Mouse (Mus musculus) liver, embryonic 11.5 days (tissue): ENCODE data around the gene Slc45a1. TPM values are rescaled to one million over a fixed set of nuclear protein-coding genes. Genes with fewer than 3 reads are reported as not detected.

Source experiments
- ATAC-seq: fragments of 200-750 bp; cut with Nextera tagmentation; replicated peaks from 2 replicates; pipeline ENCODE4 v1.8.0; 2017; ENCODE audit warnings: moderate number of reproducible peaks, mild to moderate bottlenecking, moderate TSS enrichment, moderate library complexity; ENCODE audit not compliant: low FRiP score
- DNase-seq: peaks from one replicate; pipeline ENCODE4 v3.0.0-alpha.2; 2017; ENCODE audit warnings: low spot score
- H3K27ac ChIP-seq: fragments of 300-500 bp; sonication (generic); 2 replicates; pipeline ENCODE4 v1.5.1; 2014; ENCODE audit warnings: mild to moderate bottlenecking, low read depth, low read length, control low read depth
- H3K27me3 ChIP-seq: fragments of 300-500 bp; sonication (generic); replicated peaks from 2 replicates; pipeline ENCODE4 v1.6.1; 2014; ENCODE audit warnings: low read length, mixed read lengths; ENCODE audit not compliant: control insufficient read depth, insufficient read depth
- H3K36me3 ChIP-seq: fragments of 300-500 bp; sonication (generic); 2 replicates; pipeline ENCODE4 v1.6.1; 2014; ENCODE audit warnings: mild to moderate bottlenecking, low read length, moderate library complexity, mixed read lengths; ENCODE audit not compliant: control insufficient read depth, insufficient read depth
- H3K4me1 ChIP-seq: fragments of 300-500 bp; sonication (generic); replicated peaks from 2 replicates; pipeline ENCODE4 v1.6.1; 2014; ENCODE audit warnings: low read length, mixed read lengths; ENCODE audit not compliant: control insufficient read depth, insufficient read depth
- H3K4me2 ChIP-seq: fragments of 300-500 bp; sonication (generic); 2 replicates; pipeline ENCODE4 v1.6.1; 2014; ENCODE audit warnings: mild to moderate bottlenecking, control low read depth, moderate library complexity
- H3K4me3 ChIP-seq: fragments of 300-500 bp; sonication (generic); 2 replicates; pipeline ENCODE4 v1.5.1; 2014; ENCODE audit warnings: low read depth, low read length, control low read depth
- H3K9ac ChIP-seq: fragments of 300-500 bp; sonication (generic); 2 replicates; pipeline ENCODE4 v1.6.1; 2014; ENCODE audit warnings: low read depth, low read length, control low read depth
- H3K9me3 ChIP-seq: fragments of 300-500 bp; sonication (generic); 2 replicates; pipeline ENCODE4 v1.6.1; 2016; ENCODE audit warnings: low read length, inconsistent platforms, mixed read lengths; ENCODE audit not compliant: control insufficient read depth
- WGBS: fragments of 180-500 bp; shearing (Covaris S2); extraction: QIAGEN DNeasy Blood & Tissue Kit; methylation state at CpG from one replicate; pipeline ENCODE4 v1.1.7; 2014; 5-methylcytosine and 5-hydroxymethylcytosine counted together
- polyA plus RNA-seq: library from polyadenylated mRNA; unstranded; fragments of >200 nt; fragmentation: Nextera tagmentation; extraction: Ambion mirVana; gene quantifications from 2 replicates; pipeline ENCODE4 v1.2.1, GENCODE M21; 2014

The Slc45a1 gene
- polyA plus RNA-seq, 1 experiment from 2014 or later = 0.04 TPM

DNA sequence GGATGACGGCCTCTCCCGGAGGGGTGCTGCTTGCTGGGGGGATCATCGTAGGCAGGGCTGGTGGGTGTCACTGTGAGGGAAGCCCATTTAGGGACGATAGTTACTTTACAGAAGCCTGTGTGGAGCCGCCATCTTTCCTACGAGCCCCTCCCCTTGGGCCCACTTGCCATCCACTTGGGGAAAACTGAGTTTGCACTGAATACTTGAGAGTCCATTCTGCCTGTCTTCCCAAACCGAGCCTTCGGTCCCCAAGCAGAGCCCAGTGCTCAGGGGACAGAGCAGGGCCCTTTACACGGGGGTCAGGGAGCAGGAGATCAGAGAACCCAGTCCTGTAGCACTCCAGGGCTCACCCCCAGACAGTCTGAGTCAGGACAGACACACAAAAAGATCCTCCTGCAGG lies 7.7 kb downstream of the Slc45a1 start:
- Histone ChIP-seq H3K4me3 (no peak overlapping the region), H3K27me3 (no peaks in the 10 kb centered on the region), H3K9me3 (no peaks in the 10 kb centered on the region), H3K36me3 (no peaks in the 10 kb centered on the region), H3K4me2 (no peak overlapping the region), H3K4me1 (0 out of 2 replicates have a peak, but pooled peaks cover 3% of the 10 kb centered on the region), H3K9ac (no peak overlapping the region), H3K27ac (no peak overlapping the region)
- DNase-seq = no peak
- ATAC-seq = no peak
- 84% methylated on average over 9 of the region's 9 CpGs for WGBS

GRCm38 (mm10) chr4:150636635-150637034 lies 15.3 kb downstream of the Slc45a1 start:
- H3K27me3 ChIP-seq = no peaks in the 10 kb centered on the region
- H3K9ac ChIP-seq = no peak overlapping the region
- no peaks in the 10 kb centered on the region for H3K4me1 ChIP-seq
- no peak overlapping the region for H3K4me3 ChIP-seq
- ATAC-seq = no peak
- WGBS = 80% methylated on average over 6 of the region's 6 CpGs
- H3K27ac ChIP-seq = no peak overlapping the region
- no peaks in the 10 kb centered on the region for H3K9me3 ChIP-seq
- no peak overlapping the region for H3K4me2 ChIP-seq
- no peaks in the 10 kb centered on the region for H3K36me3 ChIP-seq
- DNase-seq = no peak

- no peak for DNase-seq
- Histone ChIP-seq H3K27me3 (no peaks in the 10 kb centered on the region), H3K9me3 (no peaks in the 10 kb centered on the region), H3K4me3 (no peak overlapping the region), H3K4me1 (no peaks in the 10 kb centered on the region), H3K9ac (no peak overlapping the region), H3K36me3 (no peaks in the 10 kb centered on the region), H3K27ac (no peak overlapping the region), H3K4me2 (no peak overlapping the region)
- WGBS = 83% methylated on average over 10 of the region's 10 CpGs
- no peak for ATAC-seq
Observed at GRCm38 (mm10) chr4:150635568-150635967, 16.4 kb downstream of the Slc45a1 start.

DNA sequence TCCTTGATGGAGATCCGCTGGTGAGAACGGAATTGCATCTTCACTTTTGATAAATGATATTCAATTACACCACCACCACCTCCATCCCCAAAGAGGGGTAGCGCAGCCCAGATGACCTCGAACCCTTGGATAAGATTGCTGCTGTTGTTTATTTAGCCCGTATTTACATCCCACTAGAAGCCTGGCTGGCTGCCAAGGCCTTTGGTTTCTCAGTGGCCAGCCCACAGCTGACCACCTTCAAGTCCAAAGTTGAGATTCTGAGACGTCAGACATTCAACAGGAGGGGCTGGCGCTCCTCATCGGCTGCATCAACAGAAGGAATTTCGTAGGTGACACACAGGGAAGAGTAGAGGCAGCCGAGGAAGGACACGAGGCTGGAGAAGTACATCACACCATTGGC lies 22.7 kb downstream of the Slc45a1 start:
- H3K27ac ChIP-seq = no peak overlapping the region
- no peaks in the 10 kb centered on the region for H3K9me3 ChIP-seq
- 72% methylated on average over 11 of the region's 11 CpGs for WGBS
- no peaks in the 10 kb centered on the region for H3K36me3 ChIP-seq
- H3K4me1 ChIP-seq = 0 out of 2 replicates have a peak, but pooled peaks cover 3% of the 10 kb centered on the region
- H3K9ac ChIP-seq = no peak overlapping the region
- H3K27me3 ChIP-seq = no peaks in the 10 kb centered on the region
- H3K4me2 ChIP-seq = no peak overlapping the region
- DNase-seq = no peak
- H3K4me3 ChIP-seq = no peak overlapping the region
- ATAC-seq = no peak

- H3K27me3 ChIP-seq = no peaks in the 10 kb centered on the region
Observed at GRCm38 (mm10) chr4:150625951-150626732, 25.8 kb downstream of the Slc45a1 start.

GRCm38 (mm10) chr4:150625425-150625824 lies 26.5 kb downstream of the Slc45a1 start:
- H3K9me3 ChIP-seq = no peaks in the 10 kb centered on the region
- ATAC-seq (peak; percentile 67), DNase-seq (no peak)
- H3K36me3 ChIP-seq = peaks cover 6% of the 10 kb centered on the region
- WGBS = 42% methylated on average over 1 of the region's 1 CpGs
- no peak overlapping the region for H3K4me2 ChIP-seq
- 0 out of 2 replicates have a peak, but pooled peaks cover 3% of the 10 kb centered on the region for H3K4me1 ChIP-seq
- H3K27me3 ChIP-seq = no peaks in the 10 kb centered on the region
- H3K27ac ChIP-seq = no peak overlapping the region
- H3K4me3 ChIP-seq = no peak overlapping the region
- no peak overlapping the region for H3K9ac ChIP-seq

More at GRCm38 (mm10) chr4:150625951-150626732, 25.8 kb downstream of the Slc45a1 start:
- H3K4me1 ChIP-seq = 0 out of 2 replicates have a peak, but pooled peaks cover 3% of the 10 kb centered on the region
- no peak overlapping the region for H3K27ac ChIP-seq
- H3K36me3 ChIP-seq = peaks cover 3% of the 10 kb centered on the region; the same call in 1 of the 2 replicates
- DNase-seq = peak; percentile 62
- no peak overlapping the region for H3K9ac ChIP-seq
- H3K9me3 ChIP-seq = no peaks in the 10 kb centered on the region
- no peak overlapping the region for H3K4me3 ChIP-seq
- H3K4me2 ChIP-seq = no peak overlapping the region
- ATAC-seq = peak; percentile 53
- 49% methylated on average over 6 of the region's 6 CpGs for WGBS

DNA sequence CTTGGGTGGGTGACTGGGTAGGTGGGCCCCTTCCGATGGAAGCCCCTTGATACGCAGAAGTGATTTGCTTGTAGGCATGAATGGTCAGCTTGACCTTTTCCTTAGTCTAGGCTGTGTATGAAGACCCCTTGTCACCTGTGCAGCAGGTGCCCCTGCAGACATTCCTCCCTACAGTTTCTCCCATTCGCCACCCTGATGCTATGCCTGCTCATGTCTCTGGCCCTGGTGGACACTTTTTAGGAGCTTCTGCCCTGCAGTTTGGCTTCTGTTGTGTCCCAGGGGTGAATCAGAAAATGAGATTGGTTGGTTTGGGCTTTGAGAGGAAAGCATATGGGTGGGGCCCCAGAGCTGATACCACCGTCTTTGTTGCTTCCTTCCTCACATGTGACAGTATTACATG lies 27.0 kb downstream of the Slc45a1 start:
- ATAC-seq (no peak), DNase-seq (no peak)
- Histone ChIP-seq H3K9ac (no peak overlapping the region), H3K4me3 (no peak overlapping the region), H3K9me3 (no peaks in the 10 kb centered on the region), H3K4me1 (0 out of 2 replicates have a peak, but pooled peaks cover 3% of the 10 kb centered on the region), H3K27me3 (no peaks in the 10 kb centered on the region), H3K27ac (no peak overlapping the region), H3K36me3 (peaks cover 10% of the 10 kb centered on the region), H3K4me2 (no peak overlapping the region)
- WGBS = 68% methylated on average over 4 of the region's 4 CpGs

GRCm38 (mm10) chr4:150624214-150624823 lies 27.7 kb downstream of the Slc45a1 start:
- H3K9me3 ChIP-seq = no peaks in the 10 kb centered on the region
- WGBS = 75% methylated on average over 11 of the region's 11 CpGs
- no peak overlapping the region for H3K9ac ChIP-seq
- ATAC-seq (no peak), DNase-seq (no peak)
- no peak overlapping the region for H3K27ac ChIP-seq
- peaks cover 10% of the 10 kb centered on the region for H3K36me3 ChIP-seq
- H3K4me3 ChIP-seq = no peak overlapping the region
- no peaks in the 10 kb centered on the region for H3K27me3 ChIP-seq
- no peak overlapping the region for H3K4me2 ChIP-seq
- 0 out of 2 replicates have a peak, but pooled peaks cover 3% of the 10 kb centered on the region for H3K4me1 ChIP-seq
